Mouse (Mus musculus) E14TG2a.4 (cell line): ENCODE data around the gene Clasp1.

Experiments used
- CTCF ChIP-seq: conservative IDR thresholded peaks from 2 replicates; pipeline ENCODE4 v1.5.1; 2014; ENCODE audit warnings: low read length
- NANOG ChIP-seq: IDR thresholded peaks from 2 replicates; pipeline ENCODE4 v1.6.1; 2014; ENCODE audit warnings: borderline replicate concordance, low read length, mixed read lengths

DNA sequence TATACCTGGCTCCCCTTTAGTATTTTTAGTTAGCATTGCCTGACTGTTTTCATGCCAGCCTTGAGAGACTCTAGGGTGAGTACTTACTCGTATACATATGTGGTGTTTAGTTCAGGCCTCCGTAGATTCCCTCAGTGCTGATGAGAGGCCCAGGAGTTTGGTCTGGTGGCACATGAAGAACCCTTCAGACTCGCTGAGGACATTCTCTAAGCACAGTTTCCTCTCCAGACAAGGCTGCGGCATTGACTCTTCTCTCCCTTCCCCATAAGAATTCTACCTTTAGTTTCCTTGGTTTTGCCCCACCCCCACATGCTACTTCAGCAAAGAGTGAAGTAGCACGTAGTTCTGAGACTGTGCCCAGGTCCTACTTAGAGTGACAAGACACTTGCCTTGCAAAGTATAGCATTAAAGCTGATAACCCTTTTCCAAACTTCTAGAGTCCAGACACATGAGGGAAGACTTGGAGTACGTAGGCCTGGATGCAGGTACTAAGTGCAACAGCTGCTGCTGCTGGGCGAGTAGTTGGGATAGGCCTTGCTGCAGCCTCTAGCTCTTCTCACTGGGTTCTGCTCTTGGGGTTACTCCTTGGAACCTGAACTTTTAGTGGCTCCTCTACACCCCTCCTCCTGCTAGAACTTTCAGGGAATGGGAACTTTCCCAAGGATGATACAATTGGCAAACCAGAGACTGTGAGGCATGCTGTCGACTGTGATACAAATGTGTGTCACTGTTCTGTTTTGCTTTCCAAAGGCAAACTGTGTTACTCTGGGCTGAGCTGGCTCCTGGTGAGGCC is 123.1 kb downstream of the Clasp1 start:
- TF ChIP-seq CTCF (no peak), NANOG (no peak)
